Mouse (Mus musculus): ENCODE measurements around the gene Apon. TPM values are rescaled to one million over a fixed set of nuclear protein-coding genes. Genes with fewer than 3 reads are reported as not detected.

Apon gene
- polyA plus RNA-seq (2012), result 0.14 and 0.30 TPM in 2 replicates

GRCm38 (mm10) chr10:128253677-128254255, at the start of gene Apon:
TSS of gene Apon (plus strand) at chr10:128254096.

GRCm38 (mm10) chr10:128211390-128212108, 42.3 kb upstream of the Apon start, which contains the start of gene Spryd4:
TSS of gene Spryd4 (minus strand) at chr10:128211807.

GRCm38 (mm10) chr10:128225538-128225937, 28.4 kb upstream of the Apon start, which contains the start of gene Mip:
TSS of gene Mip (plus strand) at chr10:128225838.

GRCm38 (mm10) chr10:128231697-128232419, 22.0 kb upstream of the Apon start, which contains the start of gene Timeless:
TSS of gene Timeless (plus strand) at chr10:128232065.

GRCm38 (mm10) chr10:128268371-128268770, 14.5 kb downstream of the Apon start, which contains the start of gene Apof:
TSS of gene Apof (plus strand) at chr10:128268671.

GRCm38 (mm10) chr10:128270287-128270841, 16.5 kb downstream of the Apon start, which contains the start of gene Stat2:
TSS of gene Stat2 (plus strand) at chr10:128270559.

GRCm38 (mm10) chr10:128298702-128299171, 44.8 kb downstream of the Apon start, which contains the start of gene Il23a:
TSS of gene Il23a (minus strand) at chr10:128298752.

GRCm38 (mm10) chr10:128303126-128304021, 49.5 kb downstream of the Apon start, which contains the start of gene Pan2:
TSS of gene Pan2 (plus strand) at chr10:128303335.

Other genes starting within 250 kb of the Apon start
- gene Hsd17b6, start 246.5 kb upstream of the Apon start, polyA plus RNA-seq (2012), result not detected in 2 replicates
- gene Prim1, start 238.9 kb upstream of the Apon start, polyA plus RNA-seq (2012), result 4.3 and 6.6 TPM in 2 replicates
- 157 and 192 TPM in 2 replicates for gene Naca, start 218.5 kb upstream of the Apon start, polyA plus RNA-seq (2012)
- gene Ptges3, start 195.1 kb upstream of the Apon start, polyA plus RNA-seq (2012), result 176 and 198 TPM in 2 replicates
- gene Atp5b, start 170.8 kb upstream of the Apon start, polyA plus RNA-seq (2012), result 1,291 and 1,395 TPM in 2 replicates
- gene Baz2a, start 162.5 kb upstream of the Apon start, polyA plus RNA-seq (2012), result 22.0 and 31.0 TPM in 2 replicates
- gene Rbms2, start 73.8 kb upstream of the Apon start, polyA plus RNA-seq (2012), result 6.4 and 7.7 TPM in 2 replicates
- 1.2 and 2.4 TPM in 2 replicates for gene Gls2, start 59.6 kb upstream of the Apon start, polyA plus RNA-seq (2012)
- gene Spryd4, start 42.3 kb upstream of the Apon start, polyA plus RNA-seq (2012), result 2.2 and 3.2 TPM in 2 replicates
- 0.21 and 0.27 TPM in 2 replicates for gene Mip, start 28.3 kb upstream of the Apon start, polyA plus RNA-seq (2012)
- 37.8 and 58.1 TPM in 2 replicates for gene Timeless, start 22.0 kb upstream of the Apon start, polyA plus RNA-seq (2012)
- 0.05 and 0.19 TPM in 2 replicates for gene Apof, start 14.6 kb downstream of the Apon start, polyA plus RNA-seq (2012)
- gene Stat2, start 16.5 kb downstream of the Apon start, polyA plus RNA-seq (2012), result 17.2 and 18.9 TPM in 2 replicates
- 0.32 and 0.37 TPM in 2 replicates for gene Il23a, start 44.7 kb downstream of the Apon start, polyA plus RNA-seq (2012)
- gene Pan2, start 49.2 kb downstream of the Apon start, polyA plus RNA-seq (2012), result 4.0 and 4.9 TPM in 2 replicates
- gene Cnpy2, start 68.4 kb downstream of the Apon start, polyA plus RNA-seq (2012), result 92.5 and 111 TPM in 2 replicates
- 29.3 and 29.5 TPM in 2 replicates for gene Cs, start 83.6 kb downstream of the Apon start, polyA plus RNA-seq (2012)
- gene Coq10a, start 114.9 kb downstream of the Apon start, polyA plus RNA-seq (2012), result 8.1 TPM in 2 replicates
- gene Ankrd52, start 123.0 kb downstream of the Apon start, polyA plus RNA-seq (2012), result 65.0 and 67.0 TPM in 2 replicates
- gene Slc39a5, start 147.1 kb downstream of the Apon start, polyA plus RNA-seq (2012), result 0.05 TPM in 1 of 2 replicates, not detected in the other
- gene Nabp2, start 157.4 kb downstream of the Apon start, polyA plus RNA-seq (2012), result 201 and 217 TPM in 2 replicates
- 15.5 and 16.3 TPM in 2 replicates for gene Rnf41, start 157.6 kb downstream of the Apon start, polyA plus RNA-seq (2012)
- 197 and 236 TPM in 2 replicates for gene Smarcc2, start 205.2 kb downstream of the Apon start, polyA plus RNA-seq (2012)
- 457 and 543 TPM in 2 replicates for gene Myl6, start 240.0 kb downstream of the Apon start, polyA plus RNA-seq (2012)
- gene Myl6b, start 244.6 kb downstream of the Apon start, polyA plus RNA-seq (2012), result 18.3 and 25.9 TPM in 2 replicates

Data from megakaryocyte-erythroid progenitor cell, adult 5 weeks (primary cell).